16 mouse cellular contexts compared by ENCODE assay signal in the genomic region with DNA sequence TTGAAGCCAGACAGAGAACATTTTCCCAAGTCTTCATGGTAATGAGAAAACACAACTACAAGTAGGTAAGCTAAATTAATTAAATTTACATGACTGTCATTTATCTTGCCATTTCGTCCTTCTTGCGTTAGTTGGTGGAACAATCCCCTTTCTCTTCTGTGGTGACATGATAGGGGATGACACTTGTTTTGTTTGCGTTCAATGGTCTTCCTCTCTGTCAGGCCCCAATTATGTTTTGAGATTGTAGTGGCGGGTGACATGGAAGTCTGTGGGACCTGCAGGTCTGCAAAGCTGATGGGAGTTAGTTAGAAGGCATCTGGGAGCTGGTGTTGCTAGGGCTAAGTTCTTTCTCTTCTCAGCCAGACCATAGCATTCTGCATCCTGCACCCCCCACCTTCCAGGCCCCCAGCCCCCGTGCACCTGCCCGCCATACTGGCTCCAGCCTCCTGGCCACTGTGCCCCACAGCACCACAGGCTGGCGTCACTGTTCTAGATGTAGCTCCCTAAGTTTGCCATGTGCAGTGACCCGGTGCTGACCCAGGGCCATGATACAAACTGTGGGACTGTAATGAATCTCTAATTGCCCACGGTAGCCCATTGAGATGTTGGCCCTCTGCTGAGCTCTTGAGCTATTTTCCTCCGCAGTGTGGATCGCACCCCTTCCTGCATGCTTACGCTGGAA.
"Had no signal": no experiment of that assay in that cellular context is flagged by ENCODE, and none has a peak within 500 bp of the region (broad histone marks: within the 10 kb centered on the region; RNA-seq: fewer than 3 reads in every experiment).

No protein-coding gene starts in this region.

- H3K27ac ChIP-seq: midbrain, embryonic 10.5 days; midbrain, embryonic 12.5 days; neural tube, embryonic 13.5 days; neural tube, embryonic 15.5 days; stomach, embryonic 15.5 days; stomach, postnatal 0 days had no signal

- H3K4me1 ChIP-seq: midbrain, embryonic 12.5 days; neural tube, embryonic 13.5 days; neural tube, embryonic 15.5 days; stomach, embryonic 15.5 days had no signal

- H3K9me3 ChIP-seq: midbrain, embryonic 10.5 days; midbrain, embryonic 12.5 days; neural tube, embryonic 13.5 days; neural tube, embryonic 15.5 days; stomach, embryonic 15.5 days had no signal

- ATAC-seq: midbrain, embryonic 16.5 days had no signal

- H3K36me3 ChIP-seq: midbrain, embryonic 10.5 days; midbrain, embryonic 12.5 days; neural tube, embryonic 13.5 days; neural tube, embryonic 15.5 days; stomach, embryonic 15.5 days had no signal

- H3K9ac ChIP-seq: lung, embryonic 14.5 days; midbrain, embryonic 12.5 days; neural tube, embryonic 13.5 days; neural tube, embryonic 15.5 days; stomach, embryonic 15.5 days had no signal

- H3K27me3 ChIP-seq: midbrain, embryonic 12.5 days; neural tube, embryonic 13.5 days; neural tube, embryonic 15.5 days; stomach, embryonic 15.5 days had no signal

- DNase-seq: lung, adult 18-20 months; lung, embryonic 14.5 days; lung, postnatal 10 days; lung, postnatal 4 days; midbrain, embryonic 14.5 days; right cerebral cortex, postnatal 14 days; thymus, adult 2 months; thymus, postnatal 25 days had no signal

- H3K4me3 ChIP-seq: midbrain, embryonic 10.5 days; midbrain, embryonic 12.5 days; myocyte; neural tube, embryonic 13.5 days; neural tube, embryonic 15.5 days; stomach, embryonic 15.5 days had no signal

- H3K4me2 ChIP-seq: lung, embryonic 14.5 days; midbrain, embryonic 12.5 days; neural tube, embryonic 13.5 days; neural tube, embryonic 15.5 days; stomach, embryonic 15.5 days had no signal
